Mouse (Mus musculus): Measurements from ENCODE around the gene Cd19. TPM values are rescaled to one million over a fixed set of nuclear protein-coding genes. Genes with fewer than 3 reads are reported as not detected.

The Cd19 gene
- not detected in 2 replicates for polyA plus RNA-seq (2012)

DNA sequence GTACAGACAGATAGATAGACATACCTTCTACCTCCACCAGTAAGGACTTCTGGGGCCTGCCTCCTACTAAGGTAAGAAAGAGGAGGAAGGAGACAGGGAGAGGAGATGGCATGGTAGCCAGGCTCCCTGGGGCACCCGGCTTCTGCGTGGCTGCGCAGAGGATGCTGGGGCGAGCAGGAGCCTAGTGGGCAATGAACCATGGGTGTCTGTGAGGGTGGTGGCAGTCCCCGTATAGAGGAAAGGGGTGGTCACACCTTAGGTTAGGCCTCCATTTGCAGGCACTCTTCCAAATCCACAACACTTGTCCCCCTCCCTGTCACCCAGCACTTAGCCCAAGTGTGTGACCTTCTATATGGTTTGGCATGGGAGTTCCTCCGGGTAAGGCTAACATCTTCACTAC is at the start of gene Cd19:
Cd19 (minus strand) TSS at position 165 of the 400 bp plus-strand sequence.
- TF ChIP-seq GATA1 (IDR thresholded peaks at IDR 0.05; ENCODE audit: low read length), result no peak

DNA sequence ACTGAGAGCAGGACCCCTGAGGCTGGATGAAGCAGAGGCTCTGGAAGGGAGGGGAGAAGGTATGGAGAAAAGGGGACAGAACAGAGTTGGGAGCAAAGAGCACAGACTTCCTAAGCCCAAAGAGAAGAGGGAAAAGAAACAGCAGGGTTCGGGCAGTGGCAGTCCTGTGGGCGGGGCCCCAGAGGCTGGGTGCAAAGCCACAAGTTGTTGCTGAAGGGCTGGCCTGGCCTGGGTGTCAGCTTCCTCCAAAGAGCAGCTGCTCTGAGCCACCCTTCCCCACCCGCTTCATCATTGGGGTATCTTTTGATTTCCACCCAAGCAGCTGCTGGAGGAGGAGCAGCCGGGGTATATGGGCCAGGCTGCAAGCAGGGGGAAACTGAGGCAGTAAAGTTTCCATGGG is 49.4 kb upstream of the Cd19 start:
- no peak for TF ChIP-seq GATA1 (IDR thresholded peaks at IDR 0.05; ENCODE audit: low read length)

DNA sequence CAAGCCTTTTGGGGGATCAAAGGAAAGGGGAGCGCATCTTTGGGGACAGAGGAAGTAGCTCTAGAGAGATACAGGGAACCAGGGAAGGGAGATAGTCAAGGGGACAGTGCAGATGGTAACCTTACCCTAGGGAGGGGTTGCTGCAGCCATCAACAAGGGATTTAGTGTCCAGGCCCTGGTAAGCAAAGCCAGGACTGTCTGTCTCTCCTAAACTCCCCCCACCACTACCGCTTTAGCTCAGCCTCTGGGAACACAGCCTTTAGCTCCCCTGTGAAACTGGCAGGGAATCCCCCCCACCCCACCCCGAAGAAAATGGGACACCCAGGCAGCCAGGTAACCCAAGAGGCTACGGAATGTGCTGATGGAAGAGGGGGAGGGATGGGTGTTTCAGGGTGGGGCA is 48.9 kb upstream of the Cd19 start:
- TF ChIP-seq GATA1 (IDR thresholded peaks at IDR 0.05; ENCODE audit: low read length), result no peak

DNA sequence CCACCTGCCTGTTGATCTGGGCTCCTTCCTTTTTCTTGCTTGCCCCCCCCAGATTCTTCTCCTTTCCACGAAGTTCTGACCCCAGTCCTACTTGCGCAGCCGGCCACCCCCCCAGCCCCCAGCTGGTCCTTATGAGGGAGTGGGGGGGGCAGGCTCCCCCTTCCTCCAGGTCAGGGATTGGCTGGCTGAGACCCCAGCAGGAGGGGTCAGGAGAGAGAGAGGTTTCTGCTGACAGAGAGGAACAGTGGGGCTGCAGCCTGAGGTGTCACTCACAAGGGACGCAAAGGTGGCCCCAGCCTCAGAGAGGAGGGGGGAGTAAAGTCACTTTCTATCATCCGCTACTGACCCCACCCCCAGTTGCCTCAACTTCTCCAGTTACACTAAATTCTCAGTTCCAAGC is 48.3 kb upstream of the Cd19 start, which contains the start of gene Atp2a1:
Atp2a1 (minus strand) TSS at position 105 of the 400 bp plus-strand sequence.
- TF ChIP-seq GATA1 (IDR thresholded peaks at IDR 0.05; ENCODE audit: low read length), result no peak

DNA sequence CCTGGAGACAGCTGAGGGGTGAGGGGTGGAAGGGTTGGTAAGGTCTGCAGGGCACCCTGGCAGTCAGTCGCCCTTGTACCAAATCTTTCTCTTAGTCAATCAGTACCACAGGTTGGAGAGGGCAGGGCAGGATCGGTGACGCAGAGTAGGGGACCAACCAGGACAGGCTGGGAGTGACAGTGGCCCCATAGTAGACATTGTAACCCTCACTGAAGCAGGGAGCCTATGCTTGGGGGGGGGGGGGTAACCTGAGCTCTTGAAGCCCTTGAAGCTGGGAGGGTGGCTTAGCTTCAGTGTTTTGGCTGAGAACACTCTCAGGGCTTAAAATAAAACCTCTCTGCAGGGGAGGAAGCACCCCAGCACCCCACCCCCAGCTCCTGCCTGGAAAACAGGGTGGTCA is 46.9 kb upstream of the Cd19 start:
- no peak for TF ChIP-seq GATA1 (IDR thresholded peaks at IDR 0.05; ENCODE audit: low read length)

DNA sequence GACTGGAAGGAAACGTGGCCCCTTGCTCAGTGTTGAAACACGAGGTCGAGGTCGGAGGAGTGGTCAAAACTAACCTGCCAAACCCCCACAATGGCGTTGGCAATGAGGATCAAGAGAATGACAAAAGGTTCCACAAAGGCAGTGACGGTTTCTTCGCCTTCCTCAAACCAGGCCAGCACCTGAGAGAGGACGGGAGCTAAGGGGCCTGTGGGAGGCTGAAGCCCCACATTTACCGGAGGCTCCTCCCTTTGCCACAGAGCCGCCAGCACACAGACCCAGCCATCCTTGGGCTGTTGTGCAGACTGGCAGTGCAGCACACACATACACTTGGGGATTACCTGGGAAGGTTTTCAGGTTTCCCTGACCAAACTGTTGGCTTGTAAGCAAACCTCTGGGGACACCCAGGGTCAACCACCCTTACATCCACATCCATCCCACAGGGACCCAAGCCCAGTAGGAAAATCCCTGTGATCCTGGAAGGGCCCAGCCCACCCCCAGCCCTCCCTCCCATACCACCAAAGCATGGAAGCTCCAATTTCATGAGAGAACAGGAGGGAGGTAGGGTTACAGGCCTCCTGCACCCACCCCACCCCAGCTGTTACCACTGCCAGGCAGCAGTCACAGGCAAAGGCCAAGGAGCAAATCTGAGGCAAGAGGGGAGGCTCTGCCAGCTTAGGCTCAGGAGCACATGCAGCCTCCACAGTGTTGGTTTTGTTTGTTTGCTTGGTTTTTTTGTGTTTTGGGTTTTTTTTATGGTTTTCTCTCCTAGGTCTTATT is 46.1 kb upstream of the Cd19 start:
- TF ChIP-seq GATA1 (IDR thresholded peaks at IDR 0.05; ENCODE audit: low read length), result no peak

DNA sequence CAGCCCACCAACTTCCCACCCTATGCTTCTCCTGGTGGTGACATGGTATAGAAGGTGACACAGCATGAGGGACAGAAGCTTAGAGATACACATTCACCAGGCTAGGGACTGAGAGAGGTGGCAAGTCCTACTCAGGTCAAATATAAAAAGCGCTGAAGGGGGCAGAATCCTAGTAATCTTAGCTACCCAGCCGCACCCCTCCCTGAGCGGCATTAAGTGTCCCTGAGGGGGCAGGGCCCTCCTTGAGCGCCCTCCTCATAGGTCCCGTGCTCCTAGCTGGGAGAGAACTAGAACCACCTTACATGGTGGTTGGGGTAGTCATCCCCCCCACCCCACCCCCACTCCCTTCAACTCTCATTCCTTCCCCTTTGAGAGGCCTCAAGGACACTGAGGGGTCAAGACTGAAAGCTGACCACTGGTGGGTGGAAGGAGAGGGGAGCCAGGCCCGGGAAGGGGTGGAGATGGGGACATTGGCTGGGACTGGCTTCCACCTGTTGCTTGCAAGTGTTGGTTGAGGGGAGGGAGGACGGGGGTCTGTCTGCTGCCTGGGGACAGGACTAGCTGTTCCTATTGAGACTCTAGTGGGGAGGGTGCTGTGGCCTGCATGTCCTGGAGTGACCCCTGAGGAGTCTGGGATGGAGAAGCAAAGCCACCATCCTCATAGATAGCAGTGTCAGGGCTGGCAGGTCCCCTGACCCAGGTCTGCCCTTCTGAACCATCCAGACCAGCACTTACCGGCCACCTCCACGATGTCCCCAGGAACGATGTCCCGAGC is 44.3 kb upstream of the Cd19 start:
- TF ChIP-seq GATA1 (IDR thresholded peaks at IDR 0.05; ENCODE audit: low read length), result no peak

DNA sequence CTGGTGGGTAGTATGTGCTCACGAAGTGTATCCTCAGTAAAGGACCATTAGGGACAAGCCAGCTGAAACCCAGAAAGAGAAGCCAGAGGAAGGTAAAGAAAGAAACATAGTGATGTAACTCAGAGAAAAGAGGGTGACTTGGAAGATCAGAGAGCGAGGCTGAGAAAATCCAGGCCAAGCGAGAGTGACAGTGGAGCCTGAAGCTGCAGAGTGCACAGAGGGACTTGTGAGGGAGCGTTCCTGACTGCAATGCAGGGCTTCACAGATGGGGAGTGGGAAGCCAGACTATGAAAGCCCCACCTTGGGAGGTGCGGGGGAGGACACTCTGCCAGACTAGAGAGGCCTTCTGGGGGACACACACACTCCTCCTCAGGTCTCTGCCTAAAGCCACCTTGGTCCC is 43.5 kb upstream of the Cd19 start:
- TF ChIP-seq GATA1 (IDR thresholded peaks at IDR 0.05; ENCODE audit: low read length), result no peak

DNA sequence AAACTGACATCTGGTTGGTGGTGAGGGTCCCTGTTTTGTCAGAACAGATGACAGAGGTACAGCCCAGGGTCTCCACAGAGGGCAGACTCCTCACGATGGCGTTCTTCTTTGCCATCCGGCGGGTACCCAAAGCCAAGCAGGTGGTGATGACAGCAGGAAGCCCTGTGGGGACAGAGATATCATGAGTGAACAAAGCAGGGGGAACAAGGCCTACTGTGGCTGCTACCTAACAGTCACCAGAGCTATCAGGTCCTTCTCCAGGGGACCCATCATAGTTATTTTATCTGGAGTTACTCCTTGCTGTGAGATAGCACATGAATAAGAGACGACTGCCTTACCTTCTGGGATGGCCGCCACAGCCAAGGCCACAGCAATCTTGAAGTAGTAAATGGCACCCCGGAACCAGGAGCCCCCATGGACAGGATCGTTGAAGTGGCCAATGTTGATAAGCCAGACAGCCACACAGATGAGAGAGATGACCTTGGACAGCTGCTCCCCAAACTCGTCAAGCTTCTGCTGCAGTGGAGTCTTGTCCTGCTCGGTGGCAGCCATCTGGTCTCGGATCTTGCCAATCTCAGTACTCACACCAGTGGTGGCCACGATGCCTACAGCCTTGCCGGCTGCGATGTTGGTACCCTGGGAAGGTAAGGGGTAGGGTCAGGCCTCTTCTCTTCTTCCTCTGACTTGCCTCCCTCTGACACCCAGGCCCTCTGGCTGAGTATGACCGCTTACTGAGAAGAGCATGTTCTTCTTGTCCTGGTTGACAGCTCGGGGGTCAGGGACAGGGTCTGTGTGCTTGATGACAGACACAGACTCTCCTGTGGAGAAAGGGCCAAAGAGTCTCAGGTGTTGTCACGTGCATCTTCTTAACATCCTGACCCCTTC is 41.9 kb upstream of the Cd19 start:
- TF ChIP-seq GATA1 (IDR thresholded peaks at IDR 0.05; ENCODE audit: low read length), result no peak

DNA sequence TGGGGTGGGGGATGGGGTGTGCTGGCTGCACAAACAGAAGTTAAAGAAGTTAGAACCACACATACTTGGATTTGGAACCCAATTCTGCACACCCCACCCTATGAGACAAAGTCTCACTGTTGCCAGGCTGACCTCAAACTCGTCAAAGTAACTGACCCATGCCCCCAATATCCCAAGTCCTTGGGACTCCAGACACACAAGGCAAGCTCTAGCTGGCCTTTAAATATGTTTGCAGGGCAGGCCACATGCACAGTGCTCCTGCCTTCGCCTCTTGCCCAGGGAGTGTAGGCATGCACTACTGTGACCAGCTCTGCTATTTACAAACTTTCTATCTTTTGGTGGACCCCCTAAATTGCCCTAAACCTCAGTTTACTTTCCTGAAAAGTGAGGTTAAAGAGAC is 40.6 kb upstream of the Cd19 start:
- TF ChIP-seq GATA1 (IDR thresholded peaks at IDR 0.05; ENCODE audit: low read length), result no peak

DNA sequence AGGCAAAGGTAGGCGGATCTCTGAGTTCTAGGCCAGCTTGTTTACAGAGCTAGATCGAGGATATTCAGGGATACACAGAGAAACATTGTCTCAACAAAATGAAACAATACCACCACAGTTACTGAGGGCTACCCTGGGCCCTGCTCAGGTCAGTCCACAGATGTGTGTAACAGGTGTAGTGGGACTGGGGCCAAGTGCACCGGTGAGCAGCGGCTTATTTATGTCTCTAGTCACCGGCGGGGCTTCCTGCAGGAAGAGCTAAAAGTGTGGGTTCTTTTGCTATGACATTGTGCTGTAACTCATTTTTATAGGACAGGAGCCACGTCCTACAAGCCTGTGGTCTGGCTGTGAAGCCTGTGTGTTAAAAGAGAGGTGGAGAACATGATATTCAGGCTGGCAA is 39.2 kb upstream of the Cd19 start:
- TF ChIP-seq GATA1 (IDR thresholded peaks at IDR 0.05; ENCODE audit: low read length), result no peak

DNA sequence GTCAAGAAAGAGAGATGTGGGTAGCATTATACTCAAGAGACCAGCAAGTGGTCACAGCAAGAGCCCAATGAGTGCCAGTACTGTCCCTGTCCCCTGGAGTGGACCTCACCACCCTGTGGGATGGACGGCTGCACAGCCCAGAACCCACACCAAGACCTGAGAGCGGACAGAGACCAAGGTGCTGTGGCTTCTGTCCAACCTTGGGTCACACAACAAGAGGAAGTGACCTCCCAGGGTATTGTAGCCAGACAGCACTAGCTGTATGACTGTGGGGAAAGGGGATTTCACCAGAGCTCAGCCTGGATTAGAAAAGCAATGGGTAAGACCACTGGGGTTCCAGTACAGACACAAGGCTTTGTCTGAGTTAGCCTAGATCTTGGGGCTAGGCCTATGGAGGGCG is 37.6 kb upstream of the Cd19 start:
- no peak for TF ChIP-seq GATA1 (IDR thresholded peaks at IDR 0.05; ENCODE audit: low read length)

DNA sequence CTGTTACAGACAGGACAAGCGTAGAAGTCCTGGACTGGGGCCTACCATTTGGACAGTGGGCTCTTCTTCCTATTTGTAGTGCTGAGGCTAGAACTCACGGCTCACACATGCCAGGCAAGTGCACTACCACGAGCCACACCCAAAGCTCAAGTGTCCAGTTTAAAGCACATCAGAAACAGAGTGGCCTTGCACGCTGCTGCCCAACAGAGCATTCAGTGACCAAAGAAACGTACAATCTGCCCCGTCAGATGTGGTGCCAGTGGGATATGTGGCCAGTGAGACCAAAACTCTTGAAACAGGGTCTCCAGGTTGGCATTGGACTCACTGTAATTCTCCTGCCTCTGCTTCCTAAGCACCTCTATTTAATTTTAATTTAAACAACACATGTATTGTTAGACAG is 36.0 kb upstream of the Cd19 start:
- TF ChIP-seq GATA1 (IDR thresholded peaks at IDR 0.05; ENCODE audit: low read length), result no peak

DNA sequence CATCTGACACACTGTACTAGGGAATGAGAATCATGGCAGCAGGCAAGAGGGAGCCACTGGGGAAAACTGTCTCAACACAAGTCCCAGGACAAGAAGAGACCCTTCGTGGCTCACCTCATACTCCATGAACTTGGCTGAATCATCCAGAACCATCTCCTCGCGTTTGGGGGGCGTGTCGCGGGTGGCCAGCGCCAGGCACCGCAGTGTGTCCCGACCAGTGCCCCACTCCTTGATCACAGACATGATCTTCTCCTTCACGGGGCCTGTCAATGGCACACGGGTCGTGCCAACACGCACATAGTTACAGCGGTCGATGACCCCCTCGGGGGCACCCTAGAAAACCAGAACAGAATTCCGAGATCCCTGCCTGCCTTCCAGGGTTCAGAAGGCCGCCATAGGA is 35.3 kb upstream of the Cd19 start:
- TF ChIP-seq GATA1 (IDR thresholded peaks at IDR 0.05; ENCODE audit: low read length), result no peak

DNA sequence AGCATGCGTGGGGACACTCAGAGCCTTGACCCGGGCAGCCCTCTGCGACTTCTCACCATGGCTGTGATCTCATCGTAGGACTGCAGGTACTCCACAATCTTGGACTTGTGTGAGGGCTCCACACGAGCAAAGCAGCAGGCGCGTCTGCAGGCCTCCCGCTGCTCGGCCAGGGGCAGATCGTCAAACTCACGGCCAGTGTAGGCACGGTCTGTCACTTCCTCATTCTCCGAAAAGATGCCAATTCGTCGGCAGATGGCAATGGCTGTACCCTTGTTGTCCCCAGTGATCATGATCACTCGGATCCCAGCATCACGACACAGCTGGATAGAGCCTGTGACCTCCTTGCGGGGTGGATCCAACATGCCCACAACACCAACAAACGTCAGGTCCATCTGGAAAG is 33.8 kb upstream of the Cd19 start:
- TF ChIP-seq GATA1 (IDR thresholded peaks at IDR 0.05; ENCODE audit: low read length), result no peak

DNA sequence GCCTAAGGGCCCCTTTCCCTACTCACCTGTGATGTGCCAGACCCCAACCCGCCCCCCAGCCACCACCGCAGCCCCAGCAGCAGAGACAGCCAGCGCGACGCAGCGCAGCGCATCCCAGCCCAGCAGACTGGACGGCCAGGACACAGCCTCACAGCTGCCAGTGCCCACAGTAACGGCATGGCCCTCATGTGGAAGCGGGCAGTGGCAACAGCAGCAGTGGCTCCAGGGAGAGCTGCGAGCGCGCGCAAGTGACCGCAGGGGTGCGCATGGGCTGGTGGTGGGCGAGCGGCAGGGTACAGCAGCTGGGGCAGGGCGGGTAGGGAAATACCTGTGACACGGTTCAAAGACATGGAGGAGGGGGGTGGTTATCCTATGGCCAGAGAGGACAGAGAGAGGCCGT is 31.5 kb upstream of the Cd19 start:
- no peak for TF ChIP-seq GATA1 (IDR thresholded peaks at IDR 0.05; ENCODE audit: low read length)
